Mouse (Mus musculus): Measurements from ENCODE around the gene Olfr463. TPM values are rescaled to one million over a fixed set of nuclear protein-coding genes. Genes with fewer than 3 reads are reported as not detected.

Gene Olfr463
- not detected in 2 replicates for polyA plus RNA-seq (2014; fragmentation: Nextera tagmentation; extraction: Ambion mirVana)

- no peak within 1 kb of the TSS for H3K4me2 ChIP-seq
- no peak within 1 kb of the TSS for H3K27ac ChIP-seq (ENCODE audit: low read depth, low read length)
- no peaks in the 10 kb centered on the region for H3K9me3 ChIP-seq (ENCODE audit: control insufficient read depth, low read length)
- no peak within 1 kb of the TSS for H3K9ac ChIP-seq (ENCODE audit: low read depth, low read length)
- no peaks in the 10 kb centered on the region for H3K36me3 ChIP-seq (ENCODE audit: control insufficient read depth, insufficient read depth, low read length)
- ATAC-seq (replicated peaks; ENCODE audit: low FRiP score) (no peak), DNase-seq (ENCODE audit: low spot score) (no peak)
- no peaks in the 10 kb centered on the region for H3K4me1 ChIP-seq (replicated peaks; ENCODE audit: control insufficient read depth, insufficient read depth, low read length)
- no peak within 1 kb of the TSS for H3K4me3 ChIP-seq (ENCODE audit: low read depth, low read length)
- no peaks in the 10 kb centered on the region for H3K27me3 ChIP-seq (replicated peaks; ENCODE audit: control insufficient read depth, insufficient read depth, low read length)
These were observed at the start of gene Olfr463 for GRCm38 (mm10) chr11:87897287-87897686. TSS of gene Olfr463 (minus strand) at chr11:87897387.

GRCm38 (mm10) chr11:87935467-87935866 lies 38.3 kb upstream of the Olfr463 start:
- DNase-seq (ENCODE audit: low spot score) (no peak), ATAC-seq (replicated peaks; ENCODE audit: low FRiP score) (no peak)
- H3K9ac ChIP-seq (ENCODE audit: low read depth, low read length): no peak overlapping the region
- H3K27me3 ChIP-seq (replicated peaks; ENCODE audit: control insufficient read depth, insufficient read depth, low read length): no peaks in the 10 kb centered on the region
- WGBS: 61% methylated on average over 3 of the region's 3 CpGs
- H3K4me2 ChIP-seq: no peak overlapping the region
- no peak overlapping the region for H3K27ac ChIP-seq (ENCODE audit: low read depth, low read length)
- H3K36me3 ChIP-seq (ENCODE audit: control insufficient read depth, insufficient read depth, low read length): no peaks in the 10 kb centered on the region
- no peaks in the 10 kb centered on the region for H3K4me1 ChIP-seq (replicated peaks; ENCODE audit: control insufficient read depth, insufficient read depth, low read length)
- no peaks in the 10 kb centered on the region for H3K9me3 ChIP-seq (ENCODE audit: control insufficient read depth, low read length)
- H3K4me3 ChIP-seq (ENCODE audit: low read depth, low read length): no peak overlapping the region

DNA sequence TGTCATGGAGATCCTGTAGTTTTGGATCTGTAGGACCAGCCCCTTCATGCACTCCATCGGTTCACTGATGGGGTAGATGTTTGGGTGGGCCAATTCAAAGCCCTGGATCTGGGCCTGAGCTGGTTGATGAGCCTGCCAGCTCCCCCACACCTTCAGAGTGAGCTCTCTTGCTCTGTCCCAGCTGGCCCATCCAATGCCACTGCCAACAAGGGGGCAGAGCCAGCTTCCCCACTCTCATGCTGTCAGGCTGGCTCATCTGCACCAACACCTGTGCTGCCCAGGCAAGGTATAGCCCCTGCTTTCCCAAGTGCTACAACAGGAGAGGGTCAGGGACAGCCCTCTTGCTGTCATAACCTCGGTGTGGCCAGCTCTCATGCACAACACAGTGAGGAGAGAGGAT lies 36.5 kb upstream of the Olfr463 start:
- H3K4me1 ChIP-seq (replicated peaks; ENCODE audit: control insufficient read depth, insufficient read depth, low read length): no peaks in the 10 kb centered on the region
- no peak for DNase-seq (ENCODE audit: low spot score)
- no peaks in the 10 kb centered on the region for H3K27me3 ChIP-seq (replicated peaks; ENCODE audit: control insufficient read depth, insufficient read depth, low read length)
- H3K4me2 ChIP-seq: no peak overlapping the region
- no peak for ATAC-seq (replicated peaks; ENCODE audit: low FRiP score)
- no peak overlapping the region for H3K9ac ChIP-seq (ENCODE audit: low read depth, low read length)
- H3K4me3 ChIP-seq (ENCODE audit: low read depth, low read length): no peak overlapping the region
- H3K36me3 ChIP-seq (ENCODE audit: control insufficient read depth, insufficient read depth, low read length): no peaks in the 10 kb centered on the region
- no peaks in the 10 kb centered on the region for H3K9me3 ChIP-seq (ENCODE audit: control insufficient read depth, low read length)
- H3K27ac ChIP-seq (ENCODE audit: low read depth, low read length): no peak overlapping the region
- 60% methylated on average over 2 of the region's 2 CpGs for WGBS

DNA sequence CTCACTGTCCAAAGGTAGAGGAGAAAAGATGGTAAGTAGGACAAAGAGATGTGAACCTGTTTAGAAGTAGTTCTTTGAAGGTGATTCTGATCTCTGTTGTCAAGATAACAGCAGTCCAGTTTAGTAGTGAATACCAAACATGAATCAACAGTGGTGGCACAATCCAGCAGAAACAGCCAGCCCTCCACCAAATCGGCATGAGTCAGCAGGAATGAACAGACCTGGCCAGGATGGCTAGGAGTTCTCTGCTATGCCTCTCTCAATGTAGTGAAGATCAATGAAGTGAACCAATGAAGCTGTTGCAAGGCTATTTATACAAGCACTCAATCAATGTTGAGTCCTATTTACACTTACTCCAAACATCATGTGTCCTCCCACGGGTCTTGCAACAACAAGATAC lies 33.2 kb upstream of the Olfr463 start:
- H3K9ac ChIP-seq (ENCODE audit: low read depth, low read length): no peak overlapping the region
- DNase-seq (ENCODE audit: low spot score): no peak
- H3K27me3 ChIP-seq (replicated peaks; ENCODE audit: control insufficient read depth, insufficient read depth, low read length): no peaks in the 10 kb centered on the region
- no peaks in the 10 kb centered on the region for H3K36me3 ChIP-seq (ENCODE audit: control insufficient read depth, insufficient read depth, low read length)
- ATAC-seq (replicated peaks; ENCODE audit: low FRiP score): no peak
- H3K27ac ChIP-seq (ENCODE audit: low read depth, low read length): no peak overlapping the region
- no peak overlapping the region for H3K4me3 ChIP-seq (ENCODE audit: low read depth, low read length)
- H3K4me1 ChIP-seq (replicated peaks; ENCODE audit: control insufficient read depth, insufficient read depth, low read length): no peaks in the 10 kb centered on the region
- no peak overlapping the region for H3K4me2 ChIP-seq
- 83% methylated on average over 2 of the region's 2 CpGs for WGBS
- H3K9me3 ChIP-seq (ENCODE audit: control insufficient read depth, low read length): no peaks in the 10 kb centered on the region

DNA sequence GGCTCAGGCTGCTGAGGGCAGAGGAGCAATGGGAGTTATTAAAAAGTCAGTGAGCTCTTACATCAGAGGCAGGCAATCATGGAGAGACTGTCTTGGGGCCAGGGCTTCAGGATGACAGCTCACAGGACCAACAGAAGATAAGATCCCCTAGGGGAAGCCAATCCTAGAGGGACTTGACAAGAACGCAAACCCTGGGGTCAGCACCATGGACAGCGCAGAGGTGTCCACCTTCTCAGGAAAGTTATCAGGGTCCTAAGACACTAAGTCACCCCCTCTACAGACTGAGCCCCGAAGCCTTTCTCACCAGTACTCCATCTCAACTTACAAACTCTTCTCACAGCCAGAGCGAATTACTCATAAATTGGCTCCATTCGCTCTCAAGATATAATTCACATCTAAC lies 23.8 kb upstream of the Olfr463 start, which contains the start of gene Olfr464:
Gene Olfr464, minus strand, starts transcription at position 2 of the 400 bp plus-strand sequence.
- ATAC-seq (replicated peaks; ENCODE audit: low FRiP score) (no peak), DNase-seq (ENCODE audit: low spot score) (peak; percentile 43)
- no peaks in the 10 kb centered on the region for H3K27me3 ChIP-seq (replicated peaks; ENCODE audit: control insufficient read depth, insufficient read depth, low read length)
- no peak within 1 kb of the TSS for H3K9ac ChIP-seq (ENCODE audit: low read depth, low read length)
- no peaks in the 10 kb centered on the region for H3K4me1 ChIP-seq (replicated peaks; ENCODE audit: control insufficient read depth, insufficient read depth, low read length)
- WGBS: 28% methylated on average over 5 of the region's 5 CpGs
- no peaks in the 10 kb centered on the region for H3K36me3 ChIP-seq (ENCODE audit: control insufficient read depth, insufficient read depth, low read length)
- no peak within 1 kb of the TSS for H3K4me2 ChIP-seq
- no peaks in the 10 kb centered on the region for H3K9me3 ChIP-seq (ENCODE audit: control insufficient read depth, low read length)
- H3K27ac ChIP-seq (ENCODE audit: low read depth, low read length): no peak within 1 kb of the TSS
- H3K4me3 ChIP-seq (ENCODE audit: low read depth, low read length): no peak within 1 kb of the TSS

GRCm38 (mm10) chr11:87920301-87920700 lies 23.1 kb upstream of the Olfr463 start:
- WGBS: 63% methylated on average over 2 of the region's 2 CpGs
- H3K36me3 ChIP-seq (ENCODE audit: control insufficient read depth, insufficient read depth, low read length): no peaks in the 10 kb centered on the region

GRCm38 (mm10) chr11:87916005-87916404 lies 18.8 kb upstream of the Olfr463 start:
- Histone ChIP-seq H3K4me3 (ENCODE audit: low read depth, low read length) (no peak overlapping the region), H3K9me3 (ENCODE audit: control insufficient read depth, low read length) (no peaks in the 10 kb centered on the region), H3K36me3 (ENCODE audit: control insufficient read depth, insufficient read depth, low read length) (no peaks in the 10 kb centered on the region), H3K4me1 (replicated peaks; ENCODE audit: control insufficient read depth, insufficient read depth, low read length) (no peaks in the 10 kb centered on the region), H3K27ac (ENCODE audit: low read depth, low read length) (no peak overlapping the region), H3K4me2 (no peak overlapping the region), H3K9ac (ENCODE audit: low read depth, low read length) (no peak overlapping the region), H3K27me3 (replicated peaks; ENCODE audit: control insufficient read depth, insufficient read depth, low read length) (no peaks in the 10 kb centered on the region)
- DNase-seq (ENCODE audit: low spot score) (no peak), ATAC-seq (replicated peaks; ENCODE audit: low FRiP score) (no peak)
- WGBS: 82% methylated on average over 1 of the region's 1 CpGs

More at GRCm38 (mm10) chr11:87920301-87920700, 23.1 kb upstream of the Olfr463 start:
- H3K4me3 ChIP-seq (ENCODE audit: low read depth, low read length): no peak overlapping the region
- no peak overlapping the region for H3K4me2 ChIP-seq
- DNase-seq (ENCODE audit: low spot score) (no peak), ATAC-seq (replicated peaks; ENCODE audit: low FRiP score) (no peak)
- no peak overlapping the region for H3K27ac ChIP-seq (ENCODE audit: low read depth, low read length)
- no peak overlapping the region for H3K9ac ChIP-seq (ENCODE audit: low read depth, low read length)
- no peaks in the 10 kb centered on the region for H3K4me1 ChIP-seq (replicated peaks; ENCODE audit: control insufficient read depth, insufficient read depth, low read length)
- H3K27me3 ChIP-seq (replicated peaks; ENCODE audit: control insufficient read depth, insufficient read depth, low read length): no peaks in the 10 kb centered on the region
- no peaks in the 10 kb centered on the region for H3K9me3 ChIP-seq (ENCODE audit: control insufficient read depth, low read length)

GRCm38 (mm10) chr11:87904331-87904730 lies 7.1 kb upstream of the Olfr463 start:
- H3K36me3 ChIP-seq (ENCODE audit: control insufficient read depth, insufficient read depth, low read length): no peaks in the 10 kb centered on the region
- no peaks in the 10 kb centered on the region for H3K9me3 ChIP-seq (ENCODE audit: control insufficient read depth, low read length)
- no peak overlapping the region for H3K27ac ChIP-seq (ENCODE audit: low read depth, low read length)
- H3K4me2 ChIP-seq: no peak overlapping the region
- H3K4me1 ChIP-seq (replicated peaks; ENCODE audit: control insufficient read depth, insufficient read depth, low read length): no peaks in the 10 kb centered on the region
- 68% methylated on average over 3 of the region's 3 CpGs for WGBS
- no peak for ATAC-seq (replicated peaks; ENCODE audit: low FRiP score)
- H3K4me3 ChIP-seq (ENCODE audit: low read depth, low read length): no peak overlapping the region
- DNase-seq (ENCODE audit: low spot score): no peak
- no peak overlapping the region for H3K9ac ChIP-seq (ENCODE audit: low read depth, low read length)
- no peaks in the 10 kb centered on the region for H3K27me3 ChIP-seq (replicated peaks; ENCODE audit: control insufficient read depth, insufficient read depth, low read length)

- Histone ChIP-seq H3K4me3 (ENCODE audit: low read depth, low read length) (no peak within 1 kb of the TSS), H3K27me3 (replicated peaks; ENCODE audit: control insufficient read depth, insufficient read depth, low read length) (0 out of 2 replicates have a peak, but pooled peaks cover 2% of the 10 kb centered on the region)
These were observed 5.0 kb downstream of the Olfr463 start, which contains the start of gene Olfr462 for GRCm38 (mm10) chr11:87892168-87892567. TSS of gene Olfr462 (minus strand) at chr11:87892268.

More at GRCm38 (mm10) chr11:87892168-87892567, 5.0 kb downstream of the Olfr463 start, which contains the start of gene Olfr462:
- H3K36me3 ChIP-seq (ENCODE audit: control insufficient read depth, insufficient read depth, low read length): no peaks in the 10 kb centered on the region
- no peak within 1 kb of the TSS for H3K9ac ChIP-seq (ENCODE audit: low read depth, low read length)
- H3K9me3 ChIP-seq (ENCODE audit: control insufficient read depth, low read length): no peaks in the 10 kb centered on the region
- 85% methylated on average over 6 of the region's 6 CpGs for WGBS
- DNase-seq (ENCODE audit: low spot score): no peak
- H3K27ac ChIP-seq (ENCODE audit: low read depth, low read length): no peak within 1 kb of the TSS
- no peaks in the 10 kb centered on the region for H3K4me1 ChIP-seq (replicated peaks; ENCODE audit: control insufficient read depth, insufficient read depth, low read length)
- ATAC-seq (replicated peaks; ENCODE audit: low FRiP score): no peak
- H3K4me2 ChIP-seq: no peak within 1 kb of the TSS

All from liver, embryonic 11.5 days (tissue).